Mouse (Mus musculus) CD4-positive, CD25-positive, alpha-beta regulatory T cell, adult 4 months (primary cell): ENCODE data around the gene Itgb2. TPM values are rescaled to one million over a fixed set of nuclear protein-coding genes. Genes with fewer than 3 reads are reported as not detected.

ENCODE experiments used
- ATAC-seq: one replicate; pipeline ENCODE4 v1.8.0; 2017
- polyA plus RNA-seq, 2 experiments: library from polyadenylated mRNA; unstranded; fragments of 100-300 nt; shearing (Covaris generic); gene quantifications; one replicate each; pipeline ENCODE4 v1.2.1; 2017

The Itgb2 gene
- 100 to 1,000 TPM; 449 to 774 TPM for polyA plus RNA-seq

DNA sequence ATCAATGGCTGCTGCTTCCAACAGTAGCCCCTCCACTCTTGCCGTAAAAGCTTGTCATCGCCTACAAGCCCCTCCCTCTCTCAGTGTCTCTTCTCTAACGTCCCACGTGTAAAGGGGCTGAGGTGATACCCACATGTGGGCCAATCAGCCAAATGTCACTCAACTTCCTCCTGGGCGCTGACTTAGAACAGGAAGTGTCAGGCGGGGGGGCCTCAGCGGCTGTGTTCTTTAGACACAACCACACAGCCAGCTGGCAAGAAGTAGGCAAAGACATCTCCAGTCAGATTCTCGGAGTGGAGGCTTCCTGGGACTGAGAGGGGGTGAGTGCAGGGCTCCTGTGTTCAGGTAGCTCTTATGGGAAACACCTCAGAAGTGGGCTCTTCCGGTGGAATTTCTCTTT, at the start of gene Itgb2:
Itgb2 (plus strand) TSS at position 113 of the 400 bp plus-strand sequence.
- ATAC-seq, result peak; percentile 88

DNA sequence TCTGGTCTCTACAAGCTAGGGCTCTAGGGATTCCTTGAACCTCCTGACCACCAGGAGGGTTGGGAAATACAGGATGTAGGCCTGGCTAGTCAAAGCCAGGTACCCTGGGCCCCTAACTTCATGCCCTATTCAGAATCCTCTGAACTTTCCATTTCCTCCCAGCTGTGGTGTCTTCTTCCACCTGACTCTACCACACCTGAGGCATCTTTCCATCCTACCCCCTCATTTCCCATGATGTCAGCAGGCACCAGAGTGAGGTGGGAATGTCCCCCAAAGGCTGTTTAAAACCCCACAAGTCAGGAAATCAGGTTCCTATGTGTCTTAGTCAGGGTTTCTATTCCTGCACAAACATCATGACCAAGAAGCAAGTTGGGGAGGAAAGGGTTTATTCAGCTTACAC, 48.2 kb upstream of the Itgb2 start:
- peak; percentile 62 for ATAC-seq

DNA sequence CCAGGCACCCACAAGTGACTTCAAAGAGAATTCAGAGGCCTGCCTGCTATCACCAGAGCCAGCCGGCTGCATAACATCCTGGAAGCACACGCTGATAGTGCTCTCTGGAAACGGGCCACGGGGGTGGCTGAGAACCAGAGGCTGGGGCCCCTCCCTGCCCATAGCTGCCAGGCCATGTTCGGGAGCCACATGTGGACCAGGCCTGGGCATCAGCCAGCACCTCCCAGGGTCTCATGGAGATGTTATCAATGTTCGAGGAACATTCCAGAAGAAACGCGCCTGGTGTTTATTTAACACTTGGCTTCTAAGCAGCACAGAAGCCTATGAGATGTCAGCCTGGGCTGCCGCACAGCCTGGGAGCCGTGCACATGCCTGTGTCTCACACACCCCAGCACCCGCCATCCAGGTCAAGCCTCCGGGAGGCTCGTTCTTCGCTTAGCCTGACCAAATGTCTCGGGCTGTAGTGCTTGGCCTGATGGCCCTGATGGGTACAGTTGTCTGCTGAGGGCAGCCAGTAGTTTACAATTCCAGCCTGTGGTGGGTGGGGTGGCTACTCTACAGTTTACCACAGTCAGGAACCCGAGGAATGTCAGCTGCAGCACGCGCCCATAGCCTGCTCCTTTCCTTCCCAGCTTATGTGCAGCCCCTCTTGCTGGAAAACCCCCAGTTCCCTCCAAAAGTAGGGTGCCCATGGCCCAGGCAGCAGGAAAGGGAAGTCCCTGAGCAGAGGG, 45.7 kb upstream of the Itgb2 start:
- ATAC-seq, result no peak

DNA sequence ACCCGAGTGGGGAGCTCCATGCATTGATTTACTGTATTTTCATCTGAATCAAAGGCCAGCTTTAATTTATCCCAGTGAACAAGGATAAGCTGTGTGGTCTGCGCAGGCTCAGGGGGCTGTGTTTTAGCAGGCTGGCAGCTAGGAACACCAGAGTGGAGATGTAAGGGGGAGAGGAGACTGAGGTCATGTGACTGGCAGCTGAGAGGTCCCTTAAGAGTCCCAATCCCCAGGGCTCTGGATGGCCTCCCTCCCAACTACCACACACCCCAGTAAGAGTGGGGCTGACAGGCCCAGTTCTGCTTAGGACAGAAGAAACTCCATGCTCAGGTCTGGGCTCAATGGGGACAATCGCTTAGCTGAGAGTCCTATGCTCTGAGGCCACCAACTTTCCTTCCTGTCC, 44.3 kb upstream of the Itgb2 start:
- ATAC-seq, result no peak

DNA sequence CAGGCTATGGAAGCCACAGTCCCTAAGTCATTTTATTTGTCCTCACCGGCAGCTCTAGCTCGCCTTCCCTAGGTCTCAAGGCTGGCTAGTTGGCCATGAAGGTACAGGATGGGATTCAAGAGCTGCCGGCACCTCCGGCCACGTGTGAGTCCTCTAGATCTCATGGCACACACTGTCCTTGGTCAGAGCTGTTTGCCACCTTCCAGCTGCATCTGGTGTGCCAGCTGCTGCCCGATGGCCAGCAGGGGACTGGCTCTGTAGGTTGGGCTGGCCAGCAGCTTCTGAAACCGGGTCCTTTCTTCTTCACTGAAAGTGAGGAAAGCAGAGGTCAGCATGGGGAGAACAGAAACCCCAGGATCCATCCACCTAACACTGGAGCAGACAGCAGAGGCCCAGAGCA, 41.9 kb upstream of the Itgb2 start:
- ATAC-seq, result no peak

DNA sequence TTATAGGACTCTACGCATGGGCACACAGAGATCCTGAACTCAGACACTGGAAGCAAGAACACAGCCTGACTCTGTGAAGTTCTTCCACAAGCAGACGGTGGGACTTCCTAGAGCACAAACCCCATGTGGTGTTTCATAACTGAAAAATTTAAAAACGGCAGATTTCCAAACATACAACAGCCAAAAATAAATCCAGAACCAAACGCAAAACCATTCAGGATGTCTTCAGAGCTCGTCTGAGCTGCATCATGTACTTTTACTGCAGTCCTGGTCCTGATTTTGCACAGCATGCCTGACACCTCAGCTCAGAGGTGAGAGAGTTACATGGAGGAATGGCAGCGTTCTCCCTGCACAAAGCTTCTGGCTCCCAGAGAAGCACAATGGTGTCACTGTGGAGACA, 38.5 kb upstream of the Itgb2 start:
- ATAC-seq, result no peak

DNA sequence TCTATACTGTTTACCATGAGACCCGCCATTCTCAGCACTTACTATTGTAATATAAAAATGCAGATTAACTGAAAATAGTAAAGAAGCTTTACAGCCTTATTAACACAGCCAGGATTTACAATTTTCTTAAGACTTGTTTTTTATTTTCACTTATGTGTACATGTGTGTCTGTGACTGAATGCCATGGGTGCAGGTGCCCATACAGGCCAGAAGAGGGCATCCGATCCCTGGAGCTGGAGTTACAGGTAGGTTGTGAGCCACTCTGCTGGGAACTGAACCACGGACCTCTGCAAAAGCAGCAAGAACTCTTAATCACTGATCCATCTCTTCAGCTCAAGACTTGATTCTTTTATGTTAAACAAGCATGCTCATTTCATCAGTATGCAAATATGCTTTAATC, 37.2 kb upstream of the Itgb2 start:
- ATAC-seq, result no peak

DNA sequence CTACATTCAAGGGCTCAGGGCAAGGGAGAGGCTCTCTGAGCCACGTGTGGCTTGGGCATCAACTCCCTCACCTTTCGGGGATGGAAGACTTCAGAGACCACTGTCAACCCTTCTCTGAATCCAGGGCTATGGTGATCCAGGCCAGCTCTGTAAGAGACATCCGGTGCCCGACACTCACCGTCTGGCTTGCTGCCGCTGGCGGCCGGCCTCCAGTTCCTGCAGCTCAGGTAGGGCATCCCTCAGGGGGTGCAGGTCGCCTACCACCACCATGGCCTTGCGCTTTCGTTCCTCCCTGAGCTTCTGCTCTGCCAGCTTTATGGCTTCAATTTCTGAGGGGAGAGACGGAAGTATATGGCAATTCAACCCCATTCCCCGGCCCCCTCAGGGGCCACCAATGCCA, 32.9 kb upstream of the Itgb2 start:
- ATAC-seq, result no peak

DNA sequence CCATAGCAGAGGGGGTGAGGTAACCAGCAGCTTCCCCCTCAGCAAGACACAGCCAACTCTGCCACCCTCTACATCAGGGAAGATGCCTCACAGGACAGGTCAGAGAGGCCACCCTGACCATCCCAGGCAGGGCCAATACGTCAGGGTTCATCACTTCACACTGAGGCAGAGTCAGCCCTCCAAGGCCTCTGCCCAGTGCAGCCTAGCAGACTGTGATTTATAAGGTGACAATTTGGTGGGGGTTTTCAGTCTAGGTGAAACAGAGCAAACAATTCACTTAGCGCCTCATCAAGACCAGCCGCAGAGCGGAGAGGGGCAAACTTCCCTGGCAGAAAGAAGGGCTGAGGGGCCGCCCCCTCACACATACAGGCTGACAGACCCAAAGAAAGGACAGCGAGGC, 31.8 kb upstream of the Itgb2 start:
- no peak for ATAC-seq

DNA sequence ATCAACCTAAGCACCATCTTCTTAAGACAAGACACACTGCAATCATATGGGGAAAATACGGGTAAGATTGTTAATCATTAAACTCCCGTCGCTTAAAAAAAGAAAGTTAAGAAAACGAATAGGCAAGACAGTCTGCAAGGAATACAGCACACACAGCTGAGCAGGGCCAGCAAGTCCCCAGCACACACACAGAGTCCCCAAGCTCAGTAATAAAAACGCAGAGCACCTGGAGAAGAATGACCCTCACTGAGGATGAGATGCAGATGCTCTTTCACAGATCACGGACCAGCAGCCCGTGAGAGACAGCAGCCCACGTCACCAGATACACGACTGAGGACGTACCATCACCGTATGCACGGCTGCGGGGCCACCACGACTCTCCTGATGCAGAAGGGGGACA, 29.4 kb upstream of the Itgb2 start:
- no peak for ATAC-seq

DNA sequence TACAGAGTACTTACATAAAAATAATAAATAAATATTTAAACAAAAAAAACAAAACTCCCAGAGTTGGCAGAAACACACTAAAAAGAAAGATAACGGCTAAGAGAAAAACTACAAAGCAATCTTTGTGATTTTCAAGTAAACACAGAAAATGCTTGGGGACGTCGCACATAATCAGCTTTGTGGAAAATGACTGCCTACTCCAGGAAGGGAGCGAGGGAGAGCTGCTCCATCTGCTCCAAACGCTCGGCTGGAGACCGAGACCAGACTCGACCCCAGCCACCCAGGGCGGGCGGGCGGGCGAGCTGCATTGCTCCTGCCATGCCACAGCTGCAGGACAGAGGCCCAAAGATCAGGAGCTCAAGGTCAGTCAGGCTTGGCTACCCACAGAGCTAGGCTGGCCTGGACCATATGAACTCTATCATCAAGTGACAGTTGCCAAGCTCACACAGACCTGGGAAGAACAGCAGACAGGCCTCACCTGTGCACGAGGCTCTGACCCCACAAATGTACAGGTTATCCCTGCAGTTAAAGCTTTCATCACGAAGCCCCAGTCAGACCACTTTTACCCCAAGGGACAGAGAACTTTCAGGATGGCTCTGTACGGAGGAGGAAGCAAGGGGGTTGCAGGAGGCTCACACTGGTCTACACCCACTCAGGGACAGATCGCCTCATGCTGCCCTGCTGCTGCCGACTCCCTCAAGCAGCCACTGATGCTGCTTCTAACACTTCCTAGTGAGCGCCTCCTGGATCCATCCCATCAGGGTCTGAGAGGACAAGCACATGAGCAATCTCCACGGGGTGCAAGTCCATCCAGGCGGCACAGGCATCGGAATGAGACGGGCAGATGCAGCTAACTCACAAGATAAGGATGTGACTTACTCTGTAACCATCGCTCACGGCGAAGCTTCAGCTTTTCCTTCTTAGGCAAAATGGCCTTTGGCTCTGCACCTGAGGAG, 26.8 kb upstream of the Itgb2 start:
- ATAC-seq, result no peak

DNA sequence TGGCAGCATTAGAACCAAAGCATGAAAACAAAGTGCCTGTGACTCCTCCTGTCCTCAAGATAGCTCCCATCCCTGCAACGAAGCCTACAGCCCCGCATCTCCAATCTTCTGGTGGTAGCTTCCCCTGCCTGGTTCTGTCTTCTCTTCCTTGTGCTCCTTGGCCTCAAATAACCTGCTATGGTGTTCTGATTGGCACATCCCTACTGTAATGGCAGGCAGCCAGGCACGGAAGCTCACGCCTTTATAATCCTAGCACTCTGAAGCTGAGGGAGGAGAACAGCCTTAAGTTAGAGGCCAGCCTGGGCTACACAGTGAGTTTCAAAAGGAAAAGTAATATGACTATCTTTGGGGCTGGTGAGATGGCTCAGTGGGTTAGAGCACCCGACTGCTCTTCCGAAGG, 25.9 kb upstream of the Itgb2 start:
- ATAC-seq, result no peak

DNA sequence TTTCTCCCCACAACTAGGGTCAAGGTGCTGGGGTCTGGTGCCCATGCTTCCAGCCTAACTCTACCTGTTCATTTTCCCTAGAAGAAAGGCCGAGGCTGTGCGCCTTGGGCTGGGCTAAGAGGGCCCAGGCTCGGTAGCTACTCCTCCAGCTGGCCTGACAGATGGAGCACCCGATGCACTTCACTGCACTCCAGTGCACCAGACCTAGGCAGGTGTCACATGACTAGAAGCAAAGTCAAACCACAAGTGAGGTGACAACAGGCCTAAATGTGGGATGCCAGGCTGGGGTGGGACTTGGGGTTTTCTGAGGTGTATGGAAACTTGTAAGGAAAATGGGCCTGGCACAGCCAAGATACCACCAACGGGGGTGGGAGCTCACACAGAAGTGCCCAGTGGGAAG, 23.5 kb upstream of the Itgb2 start:
- ATAC-seq, result no peak

DNA sequence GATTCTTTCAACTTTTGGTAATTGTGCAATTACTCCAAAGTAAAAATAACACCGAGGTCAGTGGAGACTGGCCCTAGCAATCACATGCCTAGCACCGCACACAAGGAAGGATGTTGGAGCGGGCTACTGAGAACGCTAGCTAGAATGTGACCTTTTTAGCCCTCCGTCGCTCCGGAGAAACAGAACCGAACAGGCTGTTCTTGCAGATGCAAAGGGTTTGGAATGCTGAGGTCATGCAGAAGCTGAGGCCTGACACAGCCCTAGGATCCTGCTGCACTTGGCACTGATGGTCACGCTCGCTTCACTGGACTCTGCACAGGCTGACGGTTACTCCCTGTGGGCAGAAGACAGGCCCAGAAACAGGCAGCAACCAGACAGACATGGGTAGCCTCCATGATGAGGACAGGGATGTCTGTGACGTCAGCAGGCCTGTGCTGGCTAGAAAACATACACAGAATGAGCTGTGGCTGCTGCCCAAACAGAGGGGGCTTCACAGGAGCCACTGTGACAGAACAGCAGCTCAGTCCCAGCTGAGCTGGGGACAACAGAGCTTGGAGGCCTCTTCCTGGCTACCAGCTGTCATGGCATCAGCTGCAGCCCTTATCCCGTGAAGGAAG, 23.0 kb upstream of the Itgb2 start:
- no peak for ATAC-seq

DNA sequence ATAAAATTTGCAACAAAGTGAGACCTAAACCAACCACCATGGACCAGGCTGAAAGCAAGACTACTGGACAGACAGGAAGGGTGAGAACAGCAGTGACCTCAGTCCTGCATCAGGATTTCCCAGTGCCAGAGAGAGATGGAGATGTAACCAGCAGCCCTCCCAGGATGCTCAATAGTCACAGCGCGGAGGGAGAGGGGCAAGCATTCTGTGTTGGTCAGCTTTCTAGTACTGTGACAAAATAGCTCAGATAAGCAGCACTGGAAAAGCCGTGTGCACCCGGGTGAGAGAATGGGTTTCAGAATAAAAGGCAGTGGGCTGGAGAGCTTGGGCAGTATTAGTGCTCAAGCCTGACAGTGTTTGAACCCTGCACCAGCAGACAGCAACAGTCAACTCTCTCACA, 22.3 kb upstream of the Itgb2 start:
- no peak for ATAC-seq

DNA sequence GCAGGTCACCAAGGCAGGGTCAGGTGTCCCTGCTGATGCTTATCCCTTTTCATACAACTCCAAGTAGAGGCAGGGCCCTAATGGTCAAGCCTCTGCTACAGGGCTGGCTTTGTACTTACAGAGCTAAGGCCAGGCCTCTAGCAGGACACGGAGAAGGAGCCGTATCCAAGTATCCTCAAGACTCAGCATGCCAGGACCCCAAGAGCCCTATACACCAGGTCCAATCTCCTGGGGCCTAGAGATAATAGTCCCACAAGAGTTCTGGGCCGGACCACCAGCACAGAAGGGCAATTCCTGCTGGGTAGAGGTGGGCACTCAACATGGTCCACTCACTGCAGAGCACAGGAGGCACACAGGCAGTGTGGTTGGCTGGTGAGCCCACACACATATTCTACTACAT, 21.3 kb upstream of the Itgb2 start:
- no peak for ATAC-seq

DNA sequence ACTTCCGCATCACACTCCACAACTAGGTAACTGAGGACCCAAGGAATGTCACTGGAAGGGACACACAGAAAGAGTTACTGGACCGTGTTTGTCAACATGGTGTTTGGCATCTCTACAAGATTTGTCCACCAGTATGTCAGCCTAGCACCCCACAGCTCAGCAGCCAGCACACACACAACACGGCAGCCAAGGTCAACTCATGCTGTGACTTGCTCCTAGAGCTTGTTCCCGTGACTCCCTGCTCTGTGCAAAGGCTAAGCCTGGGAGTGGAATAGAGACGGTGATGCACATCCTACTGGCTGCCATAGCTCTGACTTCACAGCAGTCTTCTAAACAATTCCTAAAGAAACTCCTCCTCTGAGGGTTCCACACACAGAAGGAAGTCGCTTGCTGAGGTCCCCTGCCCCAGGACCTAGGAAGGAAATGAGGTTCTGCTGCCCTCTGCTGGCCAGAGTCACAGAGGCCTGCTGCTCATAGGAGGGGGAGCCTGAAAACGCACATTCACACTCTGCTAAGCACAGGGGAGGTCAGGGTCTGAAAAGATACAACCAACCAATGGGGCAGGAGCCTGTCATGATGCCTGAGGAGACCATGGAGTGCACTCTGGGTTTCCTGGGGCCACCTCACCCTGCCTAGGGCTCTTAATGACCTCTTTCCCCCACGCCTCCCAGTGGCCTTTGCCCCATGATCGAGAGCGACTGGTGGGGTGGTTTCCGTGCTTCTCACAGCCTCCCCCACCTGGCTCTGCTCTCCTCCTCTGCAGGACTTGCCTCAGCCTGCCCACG, 20.5 kb upstream of the Itgb2 start:
- ATAC-seq, result peak; percentile 93

DNA sequence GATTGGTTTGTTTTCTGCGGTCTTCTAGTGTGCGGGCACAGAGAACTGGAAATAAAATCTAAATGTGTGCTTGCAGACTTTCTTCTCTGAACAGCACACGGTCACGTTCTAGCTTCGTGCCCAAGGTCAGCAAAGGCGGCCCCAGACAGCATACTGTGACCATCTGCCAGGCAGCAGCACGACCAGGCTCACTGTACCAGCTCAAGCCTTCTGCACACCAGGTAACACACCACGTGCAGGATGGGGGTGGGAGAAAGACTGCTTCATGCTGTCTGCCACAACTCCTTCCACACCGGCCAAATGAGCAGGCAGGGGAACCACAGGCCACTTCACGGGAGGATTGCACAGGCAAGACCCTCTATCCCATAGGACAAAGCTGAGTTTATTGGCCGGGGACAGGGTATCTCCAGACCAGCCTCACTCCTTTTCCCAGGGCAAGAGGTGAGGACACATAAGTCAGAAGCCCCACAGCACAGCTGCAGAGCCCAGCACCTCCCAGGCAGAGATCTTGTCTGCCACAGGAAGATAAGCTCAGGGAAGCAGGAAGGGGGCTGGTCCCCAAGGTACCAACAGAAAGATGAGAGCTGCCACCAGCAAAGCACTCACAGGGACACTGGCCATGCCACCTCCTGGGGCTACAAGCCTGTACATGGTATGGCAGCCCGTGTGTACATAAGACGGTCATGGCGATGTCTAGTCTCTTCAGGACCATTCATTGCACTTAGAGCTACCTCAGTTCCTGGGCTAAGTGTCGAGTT, 19.6 kb upstream of the Itgb2 start:
- no peak for ATAC-seq

DNA sequence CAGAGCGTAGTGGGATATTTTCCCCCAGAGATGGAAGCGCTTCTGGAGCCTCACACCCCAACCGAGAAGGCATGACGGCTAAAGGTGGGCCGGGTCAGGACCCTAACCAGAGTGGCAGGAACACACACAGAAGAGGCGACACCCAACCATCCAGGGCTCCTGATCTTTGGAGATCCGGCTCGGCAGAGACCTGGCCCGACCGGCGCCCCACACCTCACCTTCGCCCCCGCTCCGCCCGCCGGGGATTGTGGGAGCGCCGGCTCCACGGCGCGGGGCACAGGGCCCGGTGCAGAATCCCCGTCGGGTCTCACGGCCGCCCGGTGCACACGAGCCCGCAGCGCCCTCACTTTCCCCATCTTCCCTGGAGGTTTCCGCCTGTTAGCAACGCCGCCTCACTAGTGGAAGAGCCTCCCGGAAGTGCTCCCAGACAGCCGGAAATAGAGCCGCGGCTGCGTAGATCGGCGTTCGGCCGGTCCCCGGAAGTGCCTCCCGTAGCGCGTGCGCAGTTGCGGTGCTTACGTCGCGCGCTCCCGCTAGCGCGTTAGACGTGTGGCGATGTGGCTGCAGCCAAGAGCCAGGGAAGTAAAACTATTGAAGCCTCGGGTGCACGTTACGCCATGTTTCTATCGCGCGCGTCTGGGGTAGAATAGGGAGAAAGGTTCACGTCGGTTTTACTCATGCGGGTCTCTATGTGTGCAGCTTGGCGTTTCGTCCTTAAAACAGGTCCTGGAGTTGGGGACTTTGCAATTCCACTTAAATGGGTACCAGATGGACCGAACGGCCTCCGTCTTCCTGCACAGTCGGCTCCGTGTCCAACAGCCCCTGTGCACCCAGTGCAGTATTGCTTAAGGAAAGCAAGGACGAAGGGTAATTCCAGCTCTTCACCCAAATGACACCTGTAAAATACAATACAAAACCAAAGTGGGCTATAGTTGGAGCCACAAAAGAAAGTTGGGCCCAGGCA, 14.4 kb upstream of the Itgb2 start, which contains the start of gene Fam207a:
Fam207a (minus strand) TSS at position 401 of the 964 bp plus-strand sequence.
- ATAC-seq, result peak; percentile 85

DNA sequence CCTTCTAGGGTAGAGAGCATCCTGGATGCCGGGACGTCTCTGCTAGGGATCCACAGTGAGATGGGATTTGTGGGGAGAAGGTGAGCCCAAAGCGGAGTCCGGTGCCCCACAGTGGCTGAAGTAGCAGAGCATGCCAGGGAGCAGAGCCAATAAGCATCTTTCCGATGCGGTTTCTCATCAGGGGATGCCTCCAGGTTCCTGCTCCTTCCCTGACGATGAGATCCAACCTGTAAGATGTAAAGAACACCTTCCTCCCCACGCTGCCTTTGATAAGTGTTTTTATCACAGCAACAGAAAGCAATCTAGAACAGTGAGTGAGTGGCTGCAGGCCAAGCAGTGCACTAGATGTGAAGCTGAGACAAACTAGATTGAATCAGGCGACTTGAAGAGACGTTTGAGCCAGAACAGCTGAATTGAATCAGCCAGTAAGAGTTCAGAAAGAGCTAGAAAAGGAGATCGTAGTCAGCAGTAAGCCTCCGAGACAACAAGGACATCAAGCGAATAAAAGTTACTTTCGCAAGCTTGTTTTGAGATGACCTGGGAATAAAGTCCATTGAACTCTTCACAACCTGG, 13.6 kb upstream of the Itgb2 start:
- no peak for ATAC-seq
